Mouse (Mus musculus): ENCODE data around the gene Rora. TPM values are rescaled to one million over a fixed set of nuclear protein-coding genes. Genes with fewer than 3 reads are reported as not detected.
A peak's percentile ranks its signal among the peaks of the same experiment; 100 is the strongest.

The Rora gene
- polyA plus RNA-seq, 1 experiment from 2014 or later = 4.2 TPM

- Histone ChIP-seq H3K36me3 (no peaks in the 10 kb centered on the region), H3K27ac (no peak overlapping the region), H3K9me3 (no peaks in the 10 kb centered on the region), H3K4me1 (replicated peaks) (peaks cover 12% of the 10 kb centered on the region; the same call in 1 of the 2 replicates), H3K4me3 (no peak overlapping the region), H3K27me3 (ENCODE audit: insufficient read depth, poor library complexity, severe bottlenecking) (peaks cover 3% of the 10 kb centered on the region)
- no peak for DNase-seq (ENCODE audit: low spot score)
- 80% methylated on average over 6 of the region's 6 CpGs for WGBS
Observed at GRCm38 (mm10) chr9:69110706-69111105, 457.1 kb downstream of the Rora start.

- H3K4me3 ChIP-seq = no peak overlapping the region
- H3K27me3 ChIP-seq (ENCODE audit: insufficient read depth, poor library complexity, severe bottlenecking) = peaks cover 3% of the 10 kb centered on the region
- 85% methylated on average over 6 of the region's 6 CpGs for WGBS
- H3K4me1 ChIP-seq (replicated peaks) = peaks cover 12% of the 10 kb centered on the region; the same call in 1 of the 2 replicates
- no peak overlapping the region for H3K27ac ChIP-seq
- DNase-seq (ENCODE audit: low spot score) = no peak
- no peaks in the 10 kb centered on the region for H3K9me3 ChIP-seq
- no peaks in the 10 kb centered on the region for H3K36me3 ChIP-seq
Observed at GRCm38 (mm10) chr9:69111539-69111938, 458.0 kb downstream of the Rora start.

- no peak for DNase-seq (ENCODE audit: low spot score)
- Histone ChIP-seq H3K36me3 (no peaks in the 10 kb centered on the region), H3K27ac (no peak overlapping the region), H3K4me1 (replicated peaks) (peaks cover 12% of the 10 kb centered on the region; the same call in 1 of the 2 replicates), H3K9me3 (no peaks in the 10 kb centered on the region), H3K27me3 (ENCODE audit: insufficient read depth, poor library complexity, severe bottlenecking) (peaks cover 12% of the 10 kb centered on the region), H3K4me3 (no peak overlapping the region)
- WGBS = 34% methylated on average over 9 of the region's 9 CpGs
Observed at GRCm38 (mm10) chr9:69114429-69114984, 460.9 kb downstream of the Rora start.

GRCm38 (mm10) chr9:69116740-69117139 lies 463.2 kb downstream of the Rora start:
- Histone ChIP-seq H3K4me3 (no peak overlapping the region), H3K27me3 (ENCODE audit: insufficient read depth, poor library complexity, severe bottlenecking) (peaks cover 19% of the 10 kb centered on the region), H3K27ac (no peak overlapping the region), H3K9me3 (no peaks in the 10 kb centered on the region), H3K36me3 (no peaks in the 10 kb centered on the region), H3K4me1 (replicated peaks) (peaks cover 23% of the 10 kb centered on the region)
- 80% methylated on average over 2 of the region's 2 CpGs for WGBS
- no peak for DNase-seq (ENCODE audit: low spot score)

GRCm38 (mm10) chr9:69121117-69121740 lies 467.6 kb downstream of the Rora start:
- no peak overlapping the region for H3K4me3 ChIP-seq
- no peak overlapping the region for H3K27ac ChIP-seq
- peaks cover 49% of the 10 kb centered on the region for H3K27me3 ChIP-seq (ENCODE audit: insufficient read depth, poor library complexity, severe bottlenecking)
- no peaks in the 10 kb centered on the region for H3K36me3 ChIP-seq
- 44% methylated on average over 12 of the region's 12 CpGs for WGBS
- peak; percentile 35 for DNase-seq (ENCODE audit: low spot score)
- peaks cover 37% of the 10 kb centered on the region for H3K4me1 ChIP-seq (replicated peaks)
- no peaks in the 10 kb centered on the region for H3K9me3 ChIP-seq

- Histone ChIP-seq H3K4me3 (peak overlapping the region; percentile 32), H3K27me3 (ENCODE audit: insufficient read depth, poor library complexity, severe bottlenecking) (peaks cover 44% of the 10 kb centered on the region), H3K27ac (no peak overlapping the region), H3K9me3 (no peaks in the 10 kb centered on the region), H3K36me3 (no peaks in the 10 kb centered on the region), H3K4me1 (replicated peaks) (peaks cover 37% of the 10 kb centered on the region)
- DNase-seq (ENCODE audit: low spot score) = peak; percentile 10
- WGBS = 24% methylated on average over 22 of the region's 22 CpGs
Observed at GRCm38 (mm10) chr9:69125011-69125786, 471.6 kb downstream of the Rora start.

- 62% methylated on average over 7 of the region's 7 CpGs for WGBS
- no peaks in the 10 kb centered on the region for H3K36me3 ChIP-seq
- peak overlapping the region; percentile 32 for H3K4me3 ChIP-seq
- H3K9me3 ChIP-seq = no peaks in the 10 kb centered on the region
- no peak for DNase-seq (ENCODE audit: low spot score)
- peaks cover 31% of the 10 kb centered on the region for H3K4me1 ChIP-seq (replicated peaks)
- H3K27me3 ChIP-seq (ENCODE audit: insufficient read depth, poor library complexity, severe bottlenecking) = peaks cover 44% of the 10 kb centered on the region
- no peak overlapping the region for H3K27ac ChIP-seq
Observed at GRCm38 (mm10) chr9:69125787-69126161, 472.2 kb downstream of the Rora start.

GRCm38 (mm10) chr9:69126595-69126994 lies 473.0 kb downstream of the Rora start:
- H3K27ac ChIP-seq = no peak overlapping the region
- peaks cover 41% of the 10 kb centered on the region for H3K27me3 ChIP-seq (ENCODE audit: insufficient read depth, poor library complexity, severe bottlenecking)
- H3K36me3 ChIP-seq = no peaks in the 10 kb centered on the region
- no peak overlapping the region for H3K4me3 ChIP-seq
- DNase-seq (ENCODE audit: low spot score) = no peak
- H3K9me3 ChIP-seq = no peaks in the 10 kb centered on the region
- 89% methylated on average over 2 of the region's 2 CpGs for WGBS
- peaks cover 25% of the 10 kb centered on the region for H3K4me1 ChIP-seq (replicated peaks)

- no peaks in the 10 kb centered on the region for H3K9me3 ChIP-seq
- no peaks in the 10 kb centered on the region for H3K36me3 ChIP-seq
- WGBS = 89% methylated on average over 6 of the region's 6 CpGs
- H3K4me1 ChIP-seq (replicated peaks) = peaks cover 19% of the 10 kb centered on the region
- H3K27ac ChIP-seq = no peak overlapping the region
- H3K4me3 ChIP-seq = no peak overlapping the region
- peaks cover 28% of the 10 kb centered on the region for H3K27me3 ChIP-seq (ENCODE audit: insufficient read depth, poor library complexity, severe bottlenecking)
- no peak for DNase-seq (ENCODE audit: low spot score)
Observed at GRCm38 (mm10) chr9:69128335-69128734, 474.7 kb downstream of the Rora start.

- H3K36me3 ChIP-seq = no peaks in the 10 kb centered on the region
- no peaks in the 10 kb centered on the region for H3K9me3 ChIP-seq
- DNase-seq (ENCODE audit: low spot score) = no peak
- WGBS = 80% methylated on average over 6 of the region's 6 CpGs
- peaks cover 4% of the 10 kb centered on the region; the same call in 1 of the 2 replicates for H3K4me1 ChIP-seq (replicated peaks)
- no peaks in the 10 kb centered on the region; the same call in 1 of the 2 replicates for H3K27me3 ChIP-seq (ENCODE audit: insufficient read depth, poor library complexity, severe bottlenecking)
- no peak overlapping the region for H3K27ac ChIP-seq
- no peak overlapping the region for H3K4me3 ChIP-seq
Observed at GRCm38 (mm10) chr9:69132995-69133394, 479.4 kb downstream of the Rora start.

GRCm38 (mm10) chr9:69133696-69134095 lies 480.1 kb downstream of the Rora start:
- peak; percentile 18 for DNase-seq (ENCODE audit: low spot score)
- 80% methylated on average over 7 of the region's 7 CpGs for WGBS

GRCm38 (mm10) chr9:69134604-69135003 lies 481.0 kb downstream of the Rora start:
- peaks cover 4% of the 10 kb centered on the region; the same call in 1 of the 2 replicates for H3K4me1 ChIP-seq (replicated peaks)
- H3K27ac ChIP-seq = no peak overlapping the region
- no peaks in the 10 kb centered on the region for H3K9me3 ChIP-seq
- H3K27me3 ChIP-seq (ENCODE audit: insufficient read depth, poor library complexity, severe bottlenecking) = no peaks in the 10 kb centered on the region; the same call in 1 of the 2 replicates
- DNase-seq (ENCODE audit: low spot score) = no peak
- 89% methylated on average over 9 of the region's 9 CpGs for WGBS
- H3K36me3 ChIP-seq = no peaks in the 10 kb centered on the region
- no peak overlapping the region for H3K4me3 ChIP-seq

More at GRCm38 (mm10) chr9:69133696-69134095, 480.1 kb downstream of the Rora start:
- no peak overlapping the region for H3K4me3 ChIP-seq
- no peaks in the 10 kb centered on the region for H3K36me3 ChIP-seq
- H3K27ac ChIP-seq = no peak overlapping the region; the same call in 1 of the 2 replicates
- no peaks in the 10 kb centered on the region; the same call in 1 of the 2 replicates for H3K27me3 ChIP-seq (ENCODE audit: insufficient read depth, poor library complexity, severe bottlenecking)
- H3K9me3 ChIP-seq = no peaks in the 10 kb centered on the region
- H3K4me1 ChIP-seq (replicated peaks) = peaks cover 4% of the 10 kb centered on the region; the same call in 1 of the 2 replicates

- Histone ChIP-seq H3K4me3 (no peak overlapping the region), H3K27ac (no peak overlapping the region), H3K4me1 (replicated peaks) (peaks cover 8% of the 10 kb centered on the region), H3K9me3 (no peaks in the 10 kb centered on the region), H3K27me3 (ENCODE audit: insufficient read depth, poor library complexity, severe bottlenecking) (no peaks in the 10 kb centered on the region; the same call in 1 of the 2 replicates), H3K36me3 (no peaks in the 10 kb centered on the region)
- 88% methylated on average over 5 of the region's 5 CpGs for WGBS
- no peak for DNase-seq (ENCODE audit: low spot score)
Observed at GRCm38 (mm10) chr9:69136821-69137220, 483.2 kb downstream of the Rora start.

All from hindbrain, embryonic 10.5 days (tissue).